Mouse (Mus musculus) gastrocnemius, adult 8-10 months (tissue): ENCODE data around the gene Tcl1b2. TPM values are rescaled to one million over a fixed set of nuclear protein-coding genes. Genes with fewer than 3 reads are reported as not detected.
"Not testable (repeated sequence)": the region's sequence is repeated elsewhere in the genome, so short reads cannot be mapped to it uniquely, and the experiment has no call there.

ENCODE experiments used
- DNase-seq, 2 experiments: peaks; one replicate each; pipeline ENCODE4 v3.0.0; 2022; ENCODE audit warnings: low spot score in 2 of 2
- total RNA-seq, 4 experiments: library from RNA; stranded (reverse); gene quantifications; 2 replicates each; pipeline ENCODE4 v1.2.4; 2022

The Tcl1b2 gene
- total RNA-seq: not detected

- no peak for DNase-seq
Observed at GRCm38 (mm10) chr12:105145714-105146113, at the start of gene Tcl1b2. Gene Tcl1b2, plus strand, starts transcription at chr12:105146014.

DNA sequence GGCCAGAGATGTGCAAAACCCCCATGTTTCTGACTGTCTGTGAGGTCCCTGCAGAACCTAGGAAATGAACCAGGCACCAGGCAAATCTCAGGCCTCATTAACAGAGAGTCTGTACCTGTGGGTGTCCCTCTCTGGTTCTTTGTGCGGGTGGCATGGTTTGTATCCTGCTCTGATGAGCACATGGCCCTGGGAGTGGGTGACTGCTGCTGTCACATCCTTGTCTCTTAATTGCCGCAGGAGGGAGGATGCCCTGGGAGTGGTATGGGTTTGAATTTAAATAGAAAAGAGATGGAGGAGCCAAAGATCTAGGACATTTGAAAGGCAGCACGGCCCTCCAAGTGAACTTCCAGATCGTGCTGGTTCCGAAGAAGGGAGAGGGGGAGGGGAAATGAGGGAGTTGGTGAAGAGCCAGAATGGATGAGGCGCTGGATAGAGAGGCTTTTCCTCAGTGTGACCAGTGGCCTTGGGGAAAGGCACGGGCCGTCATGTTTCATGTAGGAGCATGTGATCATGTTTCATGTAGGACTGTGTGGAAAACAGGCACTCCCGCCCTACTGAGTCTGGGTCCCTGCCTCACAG lies 46.3 kb upstream of the Tcl1b2 start:
- no peak for DNase-seq

DNA sequence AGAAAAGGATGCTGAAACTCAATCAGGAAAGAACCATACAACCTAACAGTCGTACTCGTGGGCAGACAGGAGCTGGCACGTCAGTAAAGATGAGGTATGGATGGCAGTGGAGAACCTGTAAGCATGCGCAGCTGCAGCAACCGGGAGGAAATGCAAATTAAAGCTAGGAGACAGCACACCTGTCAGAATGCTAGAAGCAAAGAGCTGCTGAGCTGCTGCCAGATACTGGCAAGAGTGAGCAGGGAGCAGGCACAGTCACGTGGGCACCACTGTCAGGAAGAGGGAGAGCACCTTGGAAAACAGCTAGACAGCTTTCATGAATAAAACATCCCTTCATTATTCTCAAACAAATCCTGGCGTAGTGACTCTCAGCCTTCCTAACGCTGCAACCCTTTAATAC lies 42.9 kb upstream of the Tcl1b2 start:
- no peak for DNase-seq

DNA sequence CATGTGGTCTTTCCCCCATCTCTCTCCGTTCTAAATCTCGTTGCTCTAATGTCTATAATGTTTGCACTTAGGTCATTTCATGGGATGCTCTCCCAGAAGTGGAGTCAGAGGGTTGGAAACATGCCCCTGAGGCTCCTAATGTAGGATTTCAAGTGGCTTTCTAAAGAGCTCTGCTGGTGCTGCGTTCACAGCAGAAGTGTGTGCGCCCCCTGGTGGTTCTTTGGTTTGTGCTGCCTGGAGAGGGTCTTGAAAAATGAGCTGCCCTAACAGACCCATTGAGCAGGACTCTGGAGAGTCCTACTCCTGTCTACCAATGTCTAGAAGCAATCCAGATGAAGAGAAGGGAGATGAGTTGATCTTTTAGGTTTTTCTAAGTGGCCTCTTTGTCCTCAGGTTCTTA lies 41.8 kb upstream of the Tcl1b2 start:
- DNase-seq: peak; percentile 42 to 53

GRCm38 (mm10) chr12:105105326-105105725 lies 40.5 kb upstream of the Tcl1b2 start:
- no peak for DNase-seq

DNA sequence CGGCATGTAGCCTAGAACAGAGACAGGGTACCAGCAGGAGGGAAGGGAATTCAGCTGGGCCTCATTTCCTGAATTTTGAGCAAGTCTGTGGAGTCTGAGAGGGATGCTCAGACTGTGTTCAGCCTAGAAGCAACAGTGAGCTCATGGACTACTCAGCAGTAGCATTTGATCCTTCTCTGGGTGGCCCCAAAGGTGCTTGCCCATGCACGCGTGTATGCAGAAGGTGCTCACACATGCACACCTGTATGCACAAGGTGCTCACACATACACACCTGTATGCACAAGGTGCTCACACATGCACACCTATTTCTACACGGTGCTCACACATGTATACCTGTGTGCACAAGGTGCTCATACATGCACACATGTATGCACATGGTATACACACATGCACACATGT lies 37.0 kb upstream of the Tcl1b2 start:
- no peak for DNase-seq

DNA sequence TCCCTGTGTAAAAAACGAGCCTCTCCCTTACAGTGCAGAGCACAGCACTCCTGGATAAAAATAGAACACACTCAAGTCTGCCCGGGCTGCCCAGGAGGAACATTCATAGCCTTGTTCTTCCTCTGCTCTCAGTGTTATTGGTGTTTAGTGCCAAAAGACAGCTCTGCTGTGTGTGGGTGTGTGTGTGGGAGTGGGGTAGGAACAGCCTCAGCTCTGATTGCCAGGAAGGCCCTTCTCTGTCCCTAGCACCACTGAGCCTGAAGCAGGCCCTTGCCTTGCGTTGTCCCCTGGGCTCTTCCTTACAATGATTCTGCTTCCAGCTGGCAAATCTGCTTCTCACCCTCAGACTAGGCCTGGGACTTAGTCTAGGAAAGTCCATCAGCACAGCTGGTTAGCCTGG lies 36.4 kb upstream of the Tcl1b2 start:
- no peak for DNase-seq

DNA sequence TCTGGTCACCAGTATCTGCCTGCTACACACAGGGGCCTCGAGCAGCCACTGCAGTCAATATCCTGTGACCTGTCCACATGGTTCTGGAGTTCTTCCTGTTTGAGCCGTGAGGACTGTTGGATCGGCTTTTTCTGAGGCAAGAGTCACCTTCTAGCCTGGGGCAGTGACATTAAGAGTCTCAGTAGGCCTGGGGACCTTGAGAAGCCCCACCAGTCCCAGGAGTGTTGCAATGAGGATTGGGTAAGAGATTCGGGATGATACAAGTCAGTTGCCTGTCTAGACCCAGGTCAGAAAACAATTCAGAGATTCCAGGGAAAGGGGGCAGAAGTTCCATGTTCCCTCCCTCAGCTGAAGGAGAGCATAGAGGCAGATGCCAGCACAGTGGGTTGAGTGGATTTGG lies 36.0 kb upstream of the Tcl1b2 start:
- DNase-seq: no peak

DNA sequence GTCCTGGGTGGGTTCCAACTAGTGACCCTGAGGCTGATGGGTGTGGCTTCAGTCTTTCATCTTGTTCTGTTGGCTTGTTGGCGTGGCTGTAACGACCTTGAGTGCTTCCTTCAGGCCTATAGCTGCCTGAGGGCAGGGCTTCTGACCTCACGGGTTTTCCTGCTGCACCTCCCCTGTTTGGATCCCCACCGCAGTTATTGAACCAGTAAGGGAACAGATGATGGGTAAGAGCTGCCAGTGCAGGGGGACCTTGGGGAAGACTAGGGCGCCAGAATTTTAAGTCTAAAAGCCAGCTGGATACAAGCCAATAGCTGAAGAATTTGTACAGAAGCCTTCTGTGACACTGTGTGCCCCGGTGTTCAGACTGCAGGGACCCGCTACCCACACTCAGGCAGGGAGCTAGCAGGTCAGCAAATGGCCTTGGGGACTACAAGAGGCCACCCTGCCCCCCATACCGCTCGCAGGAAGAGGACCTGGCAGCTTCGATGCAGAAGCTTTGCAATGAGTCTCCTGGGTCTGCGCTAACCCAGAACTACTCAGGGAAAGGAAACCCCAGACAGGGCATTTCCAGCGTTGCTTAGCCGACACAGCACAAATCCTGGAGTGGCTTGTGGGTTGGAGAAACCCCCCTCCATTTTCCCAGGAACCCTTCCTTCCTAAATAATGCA lies 33.4 kb upstream of the Tcl1b2 start:
- DNase-seq: no peak

GRCm38 (mm10) chr12:105116648-105117047 lies 29.2 kb upstream of the Tcl1b2 start:
- DNase-seq: no peak

DNA sequence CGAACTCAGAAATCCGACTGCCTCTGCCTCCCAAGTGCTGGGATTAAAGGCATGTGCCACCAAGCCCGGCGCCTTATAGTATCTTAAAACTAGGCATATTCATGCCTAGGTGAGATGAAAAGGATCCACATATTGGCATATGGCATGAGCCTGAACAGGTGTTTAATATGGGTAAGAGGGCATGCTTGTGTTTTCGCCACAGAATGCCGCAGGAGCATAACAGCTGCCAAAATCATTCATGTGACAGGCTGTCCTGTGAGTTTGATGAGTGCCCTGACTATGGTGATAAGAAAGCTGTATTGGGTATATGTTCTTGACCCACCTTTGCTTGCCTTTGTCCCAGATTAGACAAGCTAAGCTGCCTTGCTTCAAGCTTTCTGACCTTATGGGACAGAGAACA lies 20.5 kb upstream of the Tcl1b2 start:
- no peak for DNase-seq

DNA sequence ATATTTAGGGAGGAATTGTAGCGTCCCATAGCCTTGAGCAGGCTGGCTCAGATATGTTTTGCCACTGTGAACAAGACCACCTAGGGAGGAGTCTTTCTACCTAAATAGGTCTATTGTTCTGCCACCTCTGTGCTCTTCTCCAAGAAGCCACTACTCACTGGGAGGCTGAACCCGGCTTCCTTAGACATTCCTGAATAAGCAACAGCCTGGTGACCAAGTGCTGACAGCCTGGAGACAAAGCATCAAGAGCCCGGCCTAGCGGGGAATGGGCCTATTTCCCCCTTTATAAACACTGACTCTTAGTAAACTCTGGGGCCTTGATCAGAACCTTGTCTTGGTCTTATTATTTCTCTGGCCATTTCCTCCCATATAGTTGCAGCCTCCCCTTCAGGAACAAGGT lies 19.3 kb upstream of the Tcl1b2 start:
- DNase-seq: no peak

- no peak for DNase-seq
Observed at GRCm38 (mm10) chr12:105127607-105128006, 18.2 kb upstream of the Tcl1b2 start.

DNA sequence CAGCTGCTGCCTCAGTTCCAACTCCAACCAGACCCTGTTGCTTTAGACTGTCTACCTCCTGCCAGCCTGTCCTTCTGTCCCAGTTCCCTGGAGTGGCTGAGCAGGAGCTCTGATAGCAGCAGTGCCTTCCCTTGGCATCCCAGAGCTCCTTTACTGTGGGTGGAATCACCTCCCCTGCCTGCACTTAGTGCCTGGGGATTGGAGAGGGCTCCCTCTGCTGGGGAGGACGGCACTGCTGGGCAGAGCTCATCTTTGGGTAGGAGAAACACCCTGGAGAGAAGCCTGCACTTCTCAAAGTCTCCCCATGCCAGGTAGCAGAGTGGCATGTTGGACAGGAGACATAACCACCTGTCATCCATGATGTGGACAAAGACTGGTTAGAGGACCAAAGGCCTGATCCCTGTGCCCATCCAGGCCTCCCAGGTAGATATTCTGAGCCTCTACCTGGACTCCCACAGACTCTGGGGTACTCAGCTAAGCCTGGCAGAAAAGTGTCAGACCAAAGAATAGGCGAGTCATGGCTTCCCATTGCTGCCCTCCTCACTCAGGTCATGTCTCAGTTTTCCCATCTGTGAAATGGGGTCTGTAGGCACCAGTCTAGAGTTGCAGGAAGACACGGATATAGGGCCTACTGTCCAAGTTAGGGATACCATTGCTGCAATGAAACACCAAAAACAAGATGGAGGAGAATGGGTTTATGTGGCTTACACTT lies 16.2 kb upstream of the Tcl1b2 start:
- not testable (repeated sequence) for DNase-seq

GRCm38 (mm10) chr12:105134167-105134566 lies 11.6 kb upstream of the Tcl1b2 start:
- not testable (repeated sequence) for DNase-seq

GRCm38 (mm10) chr12:105134826-105135225 lies 11.0 kb upstream of the Tcl1b2 start:
- not testable (repeated sequence) for DNase-seq

- DNase-seq: not testable (repeated sequence)
Observed at GRCm38 (mm10) chr12:105137729-105138128, 8.1 kb upstream of the Tcl1b2 start.

- DNase-seq: no peak
Observed at GRCm38 (mm10) chr12:105143096-105143495, 2.7 kb upstream of the Tcl1b2 start.

DNA sequence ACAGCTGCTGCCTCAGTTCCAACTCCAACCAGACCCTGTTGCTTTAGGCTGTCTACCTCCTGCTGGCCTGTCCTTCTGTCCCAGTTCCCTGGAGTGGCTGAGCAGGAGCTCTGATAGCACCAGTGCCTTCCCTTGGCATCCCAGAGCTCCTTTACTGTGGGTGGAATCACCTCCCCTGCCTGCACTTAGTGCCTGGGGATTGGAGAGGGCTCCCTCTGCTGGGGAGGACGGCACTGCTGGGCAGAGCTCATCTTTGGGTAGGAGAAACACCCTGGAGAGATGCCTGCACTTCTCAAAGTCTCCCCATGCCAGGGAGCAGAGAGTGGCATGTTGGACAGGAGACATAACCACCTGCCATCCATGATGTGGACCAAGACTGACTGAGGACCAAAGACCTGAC lies 886 bp upstream of the Tcl1b2 start:
- DNase-seq: not testable (repeated sequence)

DNA sequence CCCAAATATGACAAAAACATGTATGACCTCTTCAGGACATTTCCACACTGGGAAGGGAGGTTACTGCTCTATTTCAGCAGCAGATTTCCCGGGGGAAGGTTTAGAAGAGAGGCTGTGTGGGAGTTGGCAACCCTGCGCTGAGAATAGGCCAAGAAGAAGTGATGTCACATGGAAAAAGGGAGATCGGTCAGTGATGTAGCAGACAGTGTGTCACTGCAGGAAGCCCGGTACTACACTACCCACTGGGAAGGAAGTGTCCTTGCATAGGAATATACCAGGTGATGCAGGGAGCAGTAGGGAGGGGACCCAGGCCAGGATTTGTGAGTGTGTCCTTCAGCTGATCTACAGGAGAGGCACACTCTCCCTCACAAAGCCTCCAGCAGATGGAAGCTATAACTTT lies 9.5 kb downstream of the Tcl1b2 start:
- DNase-seq: peak in 1 of 2 experiments; percentile 6

DNA sequence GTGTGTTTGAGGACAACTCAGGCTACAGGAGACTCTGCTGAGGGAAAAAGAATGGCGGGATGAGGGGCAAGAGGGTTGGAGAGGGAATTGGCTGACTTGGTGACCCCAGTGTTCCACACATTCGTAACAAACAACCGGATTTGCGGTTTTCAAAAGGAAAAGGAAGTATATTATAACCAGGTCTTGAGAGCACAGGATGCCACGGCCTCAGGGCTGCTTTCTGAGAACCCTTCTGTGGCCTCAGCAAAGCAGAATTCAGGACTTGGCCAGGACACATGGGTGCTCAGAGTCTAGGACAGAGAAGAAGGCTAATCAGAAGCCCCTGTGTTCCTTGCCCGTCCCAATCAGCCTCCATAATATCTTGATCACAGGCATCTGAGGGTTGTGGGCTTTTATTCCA lies 13.0 kb downstream of the Tcl1b2 start:
- DNase-seq: no peak

DNA sequence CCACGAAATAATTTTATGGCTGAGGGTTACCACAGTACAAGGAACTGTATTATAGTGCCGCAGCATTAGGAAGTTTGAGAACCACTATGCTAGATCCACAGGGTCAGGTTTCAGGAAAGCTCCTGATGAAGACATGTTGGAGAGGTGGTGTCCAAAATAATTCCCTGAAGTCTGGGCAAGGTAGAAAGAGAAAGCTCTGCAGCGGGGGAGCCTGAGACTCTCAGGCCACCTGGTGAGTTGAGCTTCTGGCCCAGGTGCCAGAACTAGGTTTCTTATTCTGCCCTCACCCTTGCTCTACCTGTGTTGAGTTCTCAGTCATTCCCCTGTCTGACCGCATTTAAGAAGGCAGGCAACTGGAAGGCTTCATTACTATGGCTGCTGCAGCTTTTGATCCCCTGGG lies 13.6 kb downstream of the Tcl1b2 start, which contains the start of gene Tcl1b1:
TSS of gene Tcl1b1 (plus strand) at position 301 of the 400 bp plus-strand sequence.
- no peak for DNase-seq

GRCm38 (mm10) chr12:105166734-105167133 lies 20.9 kb downstream of the Tcl1b2 start:
- no peak for DNase-seq
